8 mouse cellular contexts compared by ENCODE assay signal in genomic region chr8:84663483-84664327, GRCm38 (mm10). TPM values are rescaled to one million over a fixed set of nuclear protein-coding genes. Genes with fewer than 3 reads are reported as not detected.
DNase-seq lines count a peak whose midpoint lies in the region; ATAC-seq lines count a peak whose summit lies in the region.

No protein-coding gene starts in this region.

- H3K27ac ChIP-seq in hindbrain, embryonic 11.5 days (ENCODE audit: low read depth, low read length): peak overlapping the region; percentile 68

- peak overlapping the region; percentile 81 for H3K9ac ChIP-seq in hindbrain, embryonic 11.5 days (ENCODE audit: low read depth, low read length)

- 4% methylated on average over 43 of the region's 43 CpGs for WGBS in hindbrain, embryonic 11.5 days

- H3K27me3 ChIP-seq in hindbrain, embryonic 11.5 days (ENCODE audit: control insufficient read depth, insufficient read depth, low read length): no peaks in the 10 kb centered on the region

- no peaks in the 10 kb centered on the region for H3K9me3 ChIP-seq in hindbrain, embryonic 11.5 days (ENCODE audit: control insufficient read depth, low read length)

- H3K4me2 ChIP-seq in hindbrain, embryonic 11.5 days (replicated peaks; ENCODE audit: low read depth, low read length): peak overlapping the region; percentile 97

- no peaks in the 10 kb centered on the region for H3K4me1 ChIP-seq in hindbrain, embryonic 11.5 days (replicated peaks; ENCODE audit: control insufficient read depth, insufficient read depth, low read length)

- DNase-seq in MN1 (ENCODE audit: low spot score): peak; percentile 98
- DNase-seq in cerebellum, adult 9-10 months: peak; percentile 98
- DNase-seq in hindbrain, embryonic 11.5 days (ENCODE audit: low spot score): peak; percentile 99
- peak; percentile 96 to 99 for DNase-seq in layer of hippocampus, postnatal 14 days (ENCODE audit: low spot score in 2 of 2)
- DNase-seq in lung, postnatal 14 days: peak; percentile 98
- DNase-seq in retina, adult 2 months (ENCODE audit: low read depth, low spot score): peak; percentile 94
- peak; percentile 91 to 94 for DNase-seq in thymus, postnatal 36 days

- ATAC-seq in frontal cortex, adult (ENCODE audit: low TSS enrichment): peak; percentile 62
- ATAC-seq in hindbrain, embryonic 11.5 days (ENCODE audit: low FRiP score): peak; percentile 80

- no peaks in the 10 kb centered on the region for H3K36me3 ChIP-seq in hindbrain, embryonic 11.5 days (ENCODE audit: control insufficient read depth, insufficient read depth, low read length)

- H3K4me3 ChIP-seq in hindbrain, embryonic 11.5 days (ENCODE audit: low read depth, low read length): peak overlapping the region; percentile 85

RNA-seq across cellular contexts. Expression of gene Ier2, which starts 1.1 kb away (rescaled TPM):
- polyA plus RNA-seq in hindbrain, embryonic 11.5 days (2014; fragmentation: Nextera tagmentation; extraction: Ambion mirVana): 60.5 and 61.5 TPM in 2 replicates
- total RNA-seq in layer of hippocampus, postnatal 14 days (2021): 10 to 100 TPM in 1 of 2 experiments, 1 to 10 TPM in 1; 9.5 to 12.5 TPM

RNA-seq across cellular contexts. Expression of gene Trmt1, which starts 22.4 kb away (rescaled TPM):
- polyA plus RNA-seq in hindbrain, embryonic 11.5 days (2014; fragmentation: Nextera tagmentation; extraction: Ambion mirVana): 47.9 and 51.1 TPM in 2 replicates
- total RNA-seq in layer of hippocampus, postnatal 14 days (2021): 10 to 100 TPM; 82.9 to 97.3 TPM

RNA-seq across cellular contexts. Expression of gene Nacc1, which starts 24.0 kb away (rescaled TPM):
- polyA plus RNA-seq in hindbrain, embryonic 11.5 days (2014; fragmentation: Nextera tagmentation; extraction: Ambion mirVana): 19.7 and 20.5 TPM in 2 replicates
- 10 to 100 TPM; 84.0 to 85.6 TPM for total RNA-seq in layer of hippocampus, postnatal 14 days (2021)

RNA-seq across cellular contexts. Expression of gene Lyl1, which starts 37.6 kb away (rescaled TPM):
- 5.3 and 5.4 TPM in 2 replicates for polyA plus RNA-seq in hindbrain, embryonic 11.5 days (2014; fragmentation: Nextera tagmentation; extraction: Ambion mirVana)
- total RNA-seq in layer of hippocampus, postnatal 14 days (2021): 1 to 10 TPM; 3.4 to 4.2 TPM

RNA-seq across cellular contexts. Expression of gene G430095P16Rik, which starts 59.1 kb away (rescaled TPM):
- polyA plus RNA-seq in hindbrain, embryonic 11.5 days (2014; fragmentation: Nextera tagmentation; extraction: Ambion mirVana): 2.3 and 2.9 TPM in 2 replicates
- not detected for total RNA-seq in layer of hippocampus, postnatal 14 days (2021)

Comparison
In these comparisons a context has a peak if more than half of its experiments do, and no peak if none do; other contexts are left out.
1. Peak in every context shown above with its lines: DNase-seq, ATAC-seq, H3K4me3 ChIP-seq and H3K27ac ChIP-seq.